ENCODE assay signal across 12 mouse cellular contexts in genomic region chr6:122614047-122614446, GRCm38 (mm10). TPM values are rescaled to one million over a fixed set of nuclear protein-coding genes. Genes with fewer than 3 reads are reported as not detected.
A peak's percentile ranks its signal among the peaks of the same experiment; 100 is the strongest.
DNase-seq lines count a peak whose midpoint lies in the region; ATAC-seq and TF ChIP-seq lines count a peak whose summit lies in the region.
"Had no signal": no experiment of that assay in that cellular context is flagged by ENCODE, and none has a peak within 500 bp of the region (broad histone marks: within the 10 kb centered on the region; RNA-seq: fewer than 3 reads in every experiment).

No protein-coding gene starts in this region.

- no peaks in the 10 kb centered on the region for H3K36me3 ChIP-seq in midbrain, postnatal 0 days (ENCODE audit: insufficient read depth, low read length)
- no peaks in the 10 kb centered on the region for H3K36me3 ChIP-seq in midbrain, embryonic 16.5 days (ENCODE audit: control insufficient read depth, insufficient read depth, low read length)
- H3K36me3 ChIP-seq: heart, embryonic 15.5 days; neural tube, embryonic 13.5 days had no signal

- H3K27ac ChIP-seq in gastrocnemius, adult 2 months: no peak overlapping the region
- no peak overlapping the region for H3K27ac ChIP-seq in midbrain, postnatal 0 days (ENCODE audit: low read depth, low read length)
- H3K27ac ChIP-seq in midbrain, embryonic 16.5 days (ENCODE audit: low read length): no peak overlapping the region
- H3K27ac ChIP-seq: heart, embryonic 15.5 days; neural tube, embryonic 13.5 days had no signal

- no peak overlapping the region for H3K4me3 ChIP-seq in gastrocnemius, adult 2 months
- H3K4me3 ChIP-seq in midbrain, postnatal 0 days (ENCODE audit: low read depth, low read length): no peak overlapping the region
- H3K4me3 ChIP-seq in midbrain, embryonic 16.5 days (ENCODE audit: low read depth, low read length): no peak overlapping the region
- H3K4me3 ChIP-seq: heart, embryonic 15.5 days; neural tube, embryonic 13.5 days had no signal

- H3K9ac ChIP-seq in midbrain, postnatal 0 days (replicated peaks; ENCODE audit: low read length, poor library complexity, severe bottlenecking): no peak overlapping the region
- no peak overlapping the region for H3K9ac ChIP-seq in midbrain, embryonic 16.5 days (ENCODE audit: low read depth, low read length)
- H3K9ac ChIP-seq: heart, embryonic 15.5 days; neural tube, embryonic 13.5 days had no signal

- no peaks in the 10 kb centered on the region for H3K4me1 ChIP-seq in midbrain, postnatal 0 days (ENCODE audit: insufficient read depth, low read length)
- H3K4me1 ChIP-seq in midbrain, embryonic 16.5 days (ENCODE audit: control insufficient read depth, insufficient read depth, low read length): no peaks in the 10 kb centered on the region
- H3K4me1 ChIP-seq: neural tube, embryonic 13.5 days had no signal

- intact Hi-C loops in gastrocnemius, adult 2 months (cut with DNase I): no loop called here
- intact Hi-C loops in gastrocnemius, postnatal 36 days (cut with DNase I): no loop called here
- intact Hi-C loops in heart, postnatal 10 days (cut with DNase I): no loop called here

- 65% methylated on average over 2 of the region's 2 CpGs for WGBS in midbrain, postnatal 0 days
- WGBS in midbrain, embryonic 16.5 days: 69% methylated on average over 2 of the region's 2 CpGs

- peak; percentile 53 for TF ChIP-seq CTCF in gastrocnemius, adult 2 months (IDR thresholded peaks at IDR 0.05)
- TF ChIP-seq CTCF in midbrain, postnatal 0 days (IDR thresholded peaks at IDR 0.05): peak; percentile 58

- no peaks in the 10 kb centered on the region for H3K27me3 ChIP-seq in midbrain, postnatal 0 days (ENCODE audit: insufficient read depth, low read length)
- H3K27me3 ChIP-seq in midbrain, embryonic 16.5 days (ENCODE audit: control insufficient read depth, insufficient read depth, low read depth, low read length): no peaks in the 10 kb centered on the region
- H3K27me3 ChIP-seq: heart, embryonic 15.5 days; neural tube, embryonic 13.5 days had no signal

- no peak for DNase-seq in gastrocnemius, adult 2 months
- DNase-seq in gastrocnemius, postnatal 36 days: no peak
- no peak for DNase-seq in midbrain, postnatal 0 days (ENCODE audit: low spot score)
- DNase-seq in thymus, postnatal 0 days (ENCODE audit: low spot score): peak; percentile 41
- DNase-seq in ovary, postnatal 36 days (ENCODE audit: low spot score): no peak
- DNase-seq in heart, postnatal 10 days: no peak
- DNase-seq: cerebellum, adult 18-20 months had no signal

- no peak for ATAC-seq in midbrain, postnatal 0 days (ENCODE audit: low FRiP score)
- ATAC-seq in midbrain, embryonic 16.5 days: no peak
- peak; percentile 69 for ATAC-seq in granulocyte monocyte progenitor cell, adult 5-6 weeks (replicated peaks; ENCODE audit: poor library complexity, severe bottlenecking)

- H3K9me3 ChIP-seq in midbrain, postnatal 0 days (ENCODE audit: low read length): no peaks in the 10 kb centered on the region
- no peaks in the 10 kb centered on the region for H3K9me3 ChIP-seq in midbrain, embryonic 16.5 days (replicated peaks; ENCODE audit: control insufficient read depth, low read length, poor library complexity, severe bottlenecking)
- H3K9me3 ChIP-seq: heart, embryonic 15.5 days; neural tube, embryonic 13.5 days had no signal

- H3K4me2 ChIP-seq in midbrain, postnatal 0 days (ENCODE audit: low read depth, low read length, poor library complexity, severe bottlenecking): no peak overlapping the region
- H3K4me2 ChIP-seq in midbrain, embryonic 16.5 days (ENCODE audit: low read length): no peak overlapping the region
- H3K4me2 ChIP-seq: heart, embryonic 15.5 days; neural tube, embryonic 13.5 days had no signal

RNA-seq across cellular contexts. Expression of gene Gdf3, which starts 4.2 kb away (rescaled TPM):
- not detected for total RNA-seq in gastrocnemius, adult 2 months (2021)
- not detected for total RNA-seq in gastrocnemius, postnatal 36 days (2021)
- total RNA-seq in midbrain, postnatal 0 days (2014; rRNA removed): not detected in 2 replicates
- not detected in 2 replicates for polyA plus RNA-seq in midbrain, postnatal 0 days (2015; fragmentation: Nextera tagmentation; extraction: Ambion mirVana)
- 0.09 TPM in 1 of 2 replicates, not detected in the other for polyA plus RNA-seq in midbrain, embryonic 16.5 days (2015; fragmentation: Nextera tagmentation; extraction: Ambion mirVana)
- total RNA-seq in granulocyte monocyte progenitor cell, adult 5-6 weeks (2014; fragmentation: Nextera tagmentation): 3.5 and 3.8 TPM in 2 replicates
- 5.1 and 6.1 TPM in 2 replicates for total RNA-seq in granulocyte monocyte progenitor cell, adult 5-6 weeks (2017)
- 0.83 and 0.90 TPM in 2 replicates for polyA plus RNA-seq in thymus, postnatal 0 days (2015; fragmentation: Nextera tagmentation; extraction: Ambion mirVana)
- not detected for total RNA-seq in heart, postnatal 10 days (2021)
- polyA plus RNA-seq: neural tube, embryonic 13.5 days had no signal

RNA-seq across cellular contexts. Expression of gene Apobec1, which starts 11.8 kb away (rescaled TPM):
- total RNA-seq in gastrocnemius, adult 2 months (2021): 1 to 10 TPM; 1.8 to 2.0 TPM
- 1 to 10 TPM; 2.1 TPM for total RNA-seq in gastrocnemius, postnatal 36 days (2021)
- 0.88 and 0.90 TPM in 2 replicates for total RNA-seq in midbrain, postnatal 0 days (2014; rRNA removed)
- 1.7 and 2.1 TPM in 2 replicates for polyA plus RNA-seq in midbrain, postnatal 0 days (2015; fragmentation: Nextera tagmentation; extraction: Ambion mirVana)
- polyA plus RNA-seq in midbrain, embryonic 16.5 days (2015; fragmentation: Nextera tagmentation; extraction: Ambion mirVana): 0.66 and 1.7 TPM in 2 replicates
- 17.0 and 28.1 TPM in 2 replicates for total RNA-seq in granulocyte monocyte progenitor cell, adult 5-6 weeks (2014; fragmentation: Nextera tagmentation)
- total RNA-seq in granulocyte monocyte progenitor cell, adult 5-6 weeks (2017): 11.9 and 15.3 TPM in 2 replicates
- 10.7 and 12.1 TPM in 2 replicates for polyA plus RNA-seq in thymus, postnatal 0 days (2015; fragmentation: Nextera tagmentation; extraction: Ambion mirVana)
- total RNA-seq in heart, postnatal 10 days (2021): 1 to 10 TPM; 6.4 to 6.9 TPM

RNA-seq across cellular contexts. Expression of gene Dppa3, which starts 12.2 kb away (rescaled TPM):
- total RNA-seq in gastrocnemius, adult 2 months (2021): not detected
- total RNA-seq in gastrocnemius, postnatal 36 days (2021): not detected
- total RNA-seq in midbrain, postnatal 0 days (2014; rRNA removed): not detected in 2 replicates
- polyA plus RNA-seq in midbrain, postnatal 0 days (2015; fragmentation: Nextera tagmentation; extraction: Ambion mirVana): not detected in 2 replicates
- polyA plus RNA-seq in midbrain, embryonic 16.5 days (2015; fragmentation: Nextera tagmentation; extraction: Ambion mirVana): not detected in 2 replicates
- total RNA-seq in granulocyte monocyte progenitor cell, adult 5-6 weeks (2014; fragmentation: Nextera tagmentation): not detected in 2 replicates
- not detected in 2 replicates for total RNA-seq in granulocyte monocyte progenitor cell, adult 5-6 weeks (2017)
- polyA plus RNA-seq in thymus, postnatal 0 days (2015; fragmentation: Nextera tagmentation; extraction: Ambion mirVana): 3.9 and 4.4 TPM in 2 replicates
- not detected for total RNA-seq in heart, postnatal 10 days (2021)
- polyA plus RNA-seq: heart, embryonic 15.5 days; liver, embryonic 16.5 days; neural tube, embryonic 13.5 days had no signal
